ENCODE assay signal across 28 mouse cellular contexts in genomic region chr9:61306306-61306705, GRCm38 (mm10).
DNase-seq lines count a peak whose midpoint lies in the region; ATAC-seq and TF ChIP-seq lines count a peak whose summit lies in the region.
"Had no signal": no experiment of that assay in that cellular context is flagged by ENCODE, and none has a peak within 500 bp of the region (broad histone marks: within the 10 kb centered on the region; RNA-seq: fewer than 3 reads in every experiment).

No protein-coding gene starts in this region.

- no peak for TF ChIP-seq CTCF in kidney, adult 2 months (conservative IDR thresholded peaks at IDR 0.05; ENCODE audit: insufficient read depth, insufficient read length, low read depth, low read length)
- TF ChIP-seq CTCF in kidney, postnatal 0 days (IDR thresholded peaks at IDR 0.05; ENCODE audit: low read depth) = no peak

- DNase-seq in kidney, adult 11 months = peak; percentile 89
- DNase-seq in kidney, adult 2 months = peak; percentile 96
- peak; percentile 46 for DNase-seq in kidney, postnatal 0 days (ENCODE audit: low spot score)
- peak; percentile 68 to 79 for DNase-seq in kidney, postnatal 4 days
- DNase-seq in heart, embryonic 10.5 days (ENCODE audit: low spot score) = no peak
- no peak for DNase-seq in spleen, postnatal 36 days (ENCODE audit: low spot score in 2 of 2)
- DNase-seq: adrenal gland, postnatal 25 days; cerebellum, adult 11-12 months; cerebellum, adult 9-11 months; embryo, embryonic 11 days; gastrocnemius, postnatal 36 days; heart, adult 2 months; heart, postnatal 4 days; left cerebral cortex, postnatal 4 days; right cerebral cortex, postnatal 25 days; thymus, postnatal 14 days had no signal

- no peaks in the 10 kb centered on the region for H3K9me3 ChIP-seq in kidney, embryonic 14.5 days (ENCODE audit: control insufficient read depth, low read length)
- H3K9me3 ChIP-seq in kidney, postnatal 0 days (replicated peaks; ENCODE audit: low read length) = no peaks in the 10 kb centered on the region
- no peaks in the 10 kb centered on the region for H3K9me3 ChIP-seq in hindbrain, embryonic 12.5 days (replicated peaks)
- no peaks in the 10 kb centered on the region for H3K9me3 ChIP-seq in heart, embryonic 10.5 days
- H3K9me3 ChIP-seq: embryonic facial prominence, embryonic 12.5 days; forebrain, embryonic 15.5 days; heart, embryonic 15.5 days; lung, embryonic 15.5 days; midbrain, embryonic 10.5 days had no signal

- TF ChIP-seq POLR2A in kidney, adult 2 months (IDR thresholded peaks at IDR 0.05; ENCODE audit: low read depth, low read length) = no peak

- H3K27me3 ChIP-seq in kidney, embryonic 14.5 days (ENCODE audit: control insufficient read depth, insufficient read depth, low read length) = no peaks in the 10 kb centered on the region
- H3K27me3 ChIP-seq in kidney, adult 2 months (replicated peaks; ENCODE audit: control insufficient read depth, insufficient read depth, low read length) = no peaks in the 10 kb centered on the region
- H3K27me3 ChIP-seq in kidney, postnatal 0 days (ENCODE audit: insufficient read depth, low read length) = no peaks in the 10 kb centered on the region
- no peaks in the 10 kb centered on the region; the same call in none of the 2 replicates for H3K27me3 ChIP-seq in hindbrain, embryonic 12.5 days
- H3K27me3 ChIP-seq in heart, embryonic 10.5 days (ENCODE audit: insufficient read depth, poor library complexity, severe bottlenecking) = peaks cover 96% of the 10 kb centered on the region
- H3K27me3 ChIP-seq: forebrain, embryonic 15.5 days had no signal

- no peak for ATAC-seq in kidney, embryonic 14.5 days (ENCODE audit: low FRiP score, low TSS enrichment)
- peak; percentile 85 for ATAC-seq in kidney, postnatal 0 days (replicated peaks; ENCODE audit: low FRiP score, low read depth)
- ATAC-seq in hindbrain, embryonic 12.5 days (ENCODE audit: low FRiP score) = no peak
- ATAC-seq: forebrain, embryonic 15.5 days; midbrain, embryonic 16.5 days had no signal

- WGBS in kidney, embryonic 14.5 days = 55% methylated on average over 9 of the region's 9 CpGs
- WGBS in kidney, adult 2 months = 41% methylated on average over 9 of the region's 9 CpGs
- WGBS in kidney, postnatal 0 days = 55% methylated on average over 9 of the region's 9 CpGs
- 80% methylated on average over 9 of the region's 9 CpGs for WGBS in hindbrain, embryonic 12.5 days
- 85% methylated on average over 9 of the region's 9 CpGs for WGBS in heart, embryonic 10.5 days

- H3K27ac ChIP-seq in kidney, embryonic 14.5 days (ENCODE audit: low read depth, low read length) = no peak overlapping the region
- peak overlapping the region; percentile 72; the same call in 1 of the 2 replicates for H3K27ac ChIP-seq in kidney, adult 2 months (ENCODE audit: insufficient read depth, low read depth, low read length)
- peak overlapping the region; percentile 37; the same call in 1 of the 2 replicates for H3K27ac ChIP-seq in kidney, postnatal 0 days
- no peak overlapping the region for H3K27ac ChIP-seq in hindbrain, embryonic 12.5 days
- no peak overlapping the region for H3K27ac ChIP-seq in heart, embryonic 10.5 days
- H3K27ac ChIP-seq: embryonic facial prominence, embryonic 12.5 days; forebrain, embryonic 15.5 days; heart, adult 2 months; heart, embryonic 15.5 days; hindbrain, embryonic 14.5 days; layer of hippocampus, adult 2 months; left cerebral cortex, adult 2 months; liver, embryonic 14.5 days; lung, embryonic 15.5 days; midbrain, embryonic 10.5 days had no signal

- no peaks in the 10 kb centered on the region for H3K36me3 ChIP-seq in kidney, embryonic 14.5 days (ENCODE audit: control insufficient read depth, insufficient read depth, low read length)
- H3K36me3 ChIP-seq in kidney, adult 2 months (ENCODE audit: control insufficient read depth, insufficient read depth, low read length) = no peaks in the 10 kb centered on the region
- H3K36me3 ChIP-seq in kidney, postnatal 0 days (ENCODE audit: insufficient read depth, low read length) = no peaks in the 10 kb centered on the region
- no peaks in the 10 kb centered on the region for H3K36me3 ChIP-seq in hindbrain, embryonic 12.5 days
- H3K36me3 ChIP-seq in heart, embryonic 10.5 days = no peaks in the 10 kb centered on the region
- H3K36me3 ChIP-seq: embryonic facial prominence, embryonic 12.5 days; forebrain, embryonic 15.5 days; heart, embryonic 15.5 days; lung, embryonic 15.5 days; midbrain, embryonic 10.5 days had no signal

- 0 out of 2 replicates have a peak, but pooled peaks cover 5% of the 10 kb centered on the region for H3K4me1 ChIP-seq in kidney, embryonic 14.5 days (ENCODE audit: control insufficient read depth, insufficient read depth, low read length)
- peaks cover 25% of the 10 kb centered on the region; the same call in 1 of the 2 replicates for H3K4me1 ChIP-seq in kidney, adult 2 months (ENCODE audit: control insufficient read depth, insufficient read depth, low read length)
- H3K4me1 ChIP-seq in kidney, postnatal 0 days (replicated peaks; ENCODE audit: insufficient read depth, low read length) = 0 out of 2 replicates have a peak, but pooled peaks cover 3% of the 10 kb centered on the region
- peaks cover 17% of the 10 kb centered on the region for H3K4me1 ChIP-seq in hindbrain, embryonic 12.5 days
- peaks cover 21% of the 10 kb centered on the region for H3K4me1 ChIP-seq in heart, embryonic 10.5 days
- H3K4me1 ChIP-seq: lung, embryonic 15.5 days had no signal

- H3K4me3 ChIP-seq in kidney, embryonic 14.5 days (ENCODE audit: low read length) = no peak overlapping the region
- H3K4me3 ChIP-seq in kidney, adult 2 months (ENCODE audit: insufficient read depth, low read depth, low read length) = no peak overlapping the region
- H3K4me3 ChIP-seq in kidney, postnatal 0 days (replicated peaks; ENCODE audit: low read depth, low read length) = no peak overlapping the region
- no peak overlapping the region for H3K4me3 ChIP-seq in hindbrain, embryonic 12.5 days
- H3K4me3 ChIP-seq in heart, embryonic 10.5 days = no peak overlapping the region
- H3K4me3 ChIP-seq: embryonic facial prominence, embryonic 12.5 days; forebrain, embryonic 15.5 days; heart, adult 2 months; heart, embryonic 15.5 days; layer of hippocampus, adult 2 months; left cerebral cortex, adult 2 months; lung, embryonic 15.5 days; midbrain, embryonic 10.5 days had no signal

- H3K4me2 ChIP-seq in kidney, embryonic 14.5 days (replicated peaks; ENCODE audit: low read depth, low read length) = no peak overlapping the region
- H3K4me2 ChIP-seq in kidney, postnatal 0 days (ENCODE audit: low read length) = no peak overlapping the region
- no peak overlapping the region for H3K4me2 ChIP-seq in hindbrain, embryonic 12.5 days (replicated peaks)
- H3K4me2 ChIP-seq: embryonic facial prominence, embryonic 12.5 days; forebrain, embryonic 15.5 days; heart, embryonic 15.5 days; hindbrain, embryonic 14.5 days; lung, embryonic 15.5 days had no signal

- H3K9ac ChIP-seq in kidney, embryonic 14.5 days (ENCODE audit: low read depth, low read length) = no peak overlapping the region
- H3K9ac ChIP-seq in kidney, postnatal 0 days (ENCODE audit: low read depth, low read length) = no peak overlapping the region
- H3K9ac ChIP-seq in hindbrain, embryonic 12.5 days = no peak overlapping the region
- H3K9ac ChIP-seq: embryonic facial prominence, embryonic 12.5 days; forebrain, embryonic 15.5 days; heart, embryonic 15.5 days; hindbrain, embryonic 14.5 days; liver, embryonic 14.5 days; lung, embryonic 15.5 days had no signal

Comparison
In these comparisons a context has a peak if more than half of its experiments do, and no peak if none do; other contexts are left out.
1. H3K27ac ChIP-seq: peak in kidney, adult 2 months (single experiment) and kidney, postnatal 0 days (single experiment); none in kidney, embryonic 14.5 days (single experiment), hindbrain, embryonic 12.5 days (single experiment) and heart, embryonic 10.5 days (single experiment).
2. DNase-seq: peak in kidney, adult 11 months (single experiment), kidney, adult 2 months (single experiment), kidney, postnatal 0 days (single experiment) and kidney, postnatal 4 days (2 of 2); none in heart, embryonic 10.5 days (single experiment) and spleen, postnatal 36 days (0 of 2).